24 mouse cellular contexts compared by ENCODE assay signal in genomic region chr5:107263836-107264235, GRCm38 (mm10).
"Had no signal": no experiment of that assay in that cellular context is flagged by ENCODE, and none has a peak within 500 bp of the region (broad histone marks: within the 10 kb centered on the region; RNA-seq: fewer than 3 reads in every experiment).

No protein-coding gene starts in this region.

- H3K27me3 ChIP-seq: intestine, embryonic 15.5 days; liver, embryonic 12.5 days; liver, embryonic 15.5 days; lung, embryonic 15.5 days; neural tube, embryonic 12.5 days; neural tube, embryonic 15.5 days; stomach, embryonic 15.5 days had no signal

- DNase-seq: kidney, adult 2 months; kidney, postnatal 14 days; kidney, postnatal 4 days; layer of hippocampus, postnatal 36 days; liver; lung, adult 18-20 months; lung, postnatal 10 days; lung, postnatal 36 days; midbrain, embryonic 14.5 days; right cerebral cortex, adult 18-20 months; right cerebral cortex, postnatal 14 days; spleen, adult 18-20 months; thymus, postnatal 25 days had no signal

- H3K36me3 ChIP-seq: midbrain, embryonic 10.5 days; neural tube, embryonic 12.5 days; neural tube, embryonic 15.5 days had no signal

- H3K9ac ChIP-seq: intestine, embryonic 15.5 days; limb, embryonic 13.5 days; liver, embryonic 12.5 days; liver, embryonic 15.5 days; lung, embryonic 15.5 days; neural tube, embryonic 12.5 days; neural tube, embryonic 15.5 days; stomach, embryonic 15.5 days had no signal

- H3K9me3 ChIP-seq: intestine, embryonic 15.5 days; limb, embryonic 10.5 days; limb, embryonic 13.5 days; liver, embryonic 12.5 days; liver, embryonic 15.5 days; lung, embryonic 15.5 days; midbrain, embryonic 10.5 days; neural tube, embryonic 12.5 days; neural tube, embryonic 15.5 days; stomach, embryonic 15.5 days had no signal

- H3K4me3 ChIP-seq: intestine, embryonic 15.5 days; limb, embryonic 10.5 days; limb, embryonic 13.5 days; liver, embryonic 12.5 days; liver, embryonic 15.5 days; lung, embryonic 15.5 days; megakaryocyte, embryonic 14.5 days; midbrain, embryonic 10.5 days; neural tube, embryonic 12.5 days; neural tube, embryonic 15.5 days; stomach, embryonic 15.5 days had no signal

- H3K27ac ChIP-seq: intestine, embryonic 15.5 days; limb, embryonic 10.5 days; limb, embryonic 13.5 days; liver, embryonic 12.5 days; liver, embryonic 15.5 days; lung, embryonic 15.5 days; midbrain, embryonic 10.5 days; neural tube, embryonic 12.5 days; neural tube, embryonic 15.5 days; stomach, embryonic 15.5 days had no signal
